Mouse (Mus musculus) liver, postnatal 0 days (tissue): ENCODE data around the gene Syt8.

ENCODE experiments used
- CTCF ChIP-seq: sonication (generic); IDR thresholded peaks from 2 replicates; pipeline ENCODE4 v1.5.1; 2016; ENCODE audit warnings: antibody characterized with exemption, low read depth
- EP300 ChIP-seq: IDR thresholded peaks from 2 replicates; pipeline ENCODE4 v1.6.1; 2016; ENCODE audit warnings: antibody characterized with exemption, low read depth, mild to moderate bottlenecking

DNA sequence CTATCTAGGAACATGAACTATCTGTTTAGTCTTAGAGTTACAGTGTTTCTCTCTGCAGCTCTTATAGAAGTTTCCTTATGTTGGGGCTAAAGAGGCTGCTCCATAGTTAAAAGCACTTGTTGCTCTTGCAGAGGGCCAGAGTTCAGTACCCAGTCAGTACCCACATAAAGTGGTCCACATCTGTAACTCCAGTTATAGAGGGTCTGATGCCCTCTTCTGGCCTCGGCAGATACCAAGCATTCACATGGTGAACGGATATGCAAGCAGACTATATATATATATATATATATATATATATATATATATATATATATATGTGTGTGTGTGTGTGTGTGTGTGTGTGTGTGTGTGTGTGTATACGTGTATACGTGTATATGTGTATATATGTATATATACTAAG lies 26.7 kb upstream of the Syt8 start:
- TF ChIP-seq EP300 = no peak
- TF ChIP-seq CTCF = peak; percentile 34
